Mouse (Mus musculus): ENCODE data around the gene Gsg1l. TPM values are rescaled to one million over a fixed set of nuclear protein-coding genes. Genes with fewer than 3 reads are reported as not detected.

Gene Gsg1l
- polyA plus RNA-seq, 1 experiment: not detected

DNA sequence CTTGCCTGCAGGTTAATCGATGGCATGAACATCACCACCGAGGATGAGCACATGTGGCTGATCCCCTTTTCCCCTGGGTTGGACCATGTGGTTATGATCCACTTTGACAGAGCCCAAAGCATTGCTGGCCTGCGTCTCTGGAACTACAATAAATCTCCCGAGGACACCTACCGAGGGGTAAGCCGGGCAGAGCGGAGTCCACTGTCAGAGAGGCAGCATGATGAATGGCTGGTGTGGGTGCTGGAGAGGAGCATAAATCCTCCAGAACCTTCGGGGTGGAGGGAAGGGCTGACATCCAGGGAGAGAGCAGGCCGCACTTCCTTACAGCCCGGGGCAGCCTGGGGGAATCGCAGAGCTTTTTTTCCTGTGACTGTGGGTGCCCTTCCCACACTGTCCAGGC lies 217.0 kb downstream of the Gsg1l start:
- TF ChIP-seq POLR2A (IDR thresholded peaks at IDR 0.05; ENCODE audit: borderline replicate concordance, low read depth, low read length): no peak
- no peak for TF ChIP-seq CTCF (IDR thresholded peaks at IDR 0.05; ENCODE audit: low read depth, low read length)
- Histone ChIP-seq H3K4me3 (ENCODE audit: insufficient read depth, low read length) (no peak overlapping the region), H3K27ac (ENCODE audit: insufficient read depth, low read depth, low read length) (no peak overlapping the region), H3K4me1 (ENCODE audit: control insufficient read depth, insufficient read depth, low read length) (no peaks in the 10 kb centered on the region)

DNA sequence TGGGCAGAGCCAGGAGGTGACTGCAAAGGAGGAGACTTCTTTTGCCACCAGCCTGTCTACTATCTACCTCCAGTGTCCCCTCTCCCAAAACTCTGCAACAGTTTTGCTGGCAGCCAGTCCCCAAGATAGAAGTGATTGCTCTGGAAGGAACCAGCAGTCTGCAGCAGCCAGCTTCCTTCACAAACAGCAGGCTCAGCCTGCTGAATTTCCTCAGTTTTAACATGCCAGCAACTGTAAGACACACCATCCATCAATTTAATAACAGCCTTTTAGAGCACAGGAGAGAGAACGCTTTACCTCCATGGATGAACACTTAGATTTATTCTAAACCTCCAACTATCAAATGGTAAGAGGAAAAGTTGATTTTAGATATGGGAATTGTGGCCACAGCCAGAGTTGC lies 218.2 kb downstream of the Gsg1l start:
- TF ChIP-seq CTCF (IDR thresholded peaks at IDR 0.05; ENCODE audit: low read depth, low read length): no peak
- no peak for TF ChIP-seq POLR2A (IDR thresholded peaks at IDR 0.05; ENCODE audit: borderline replicate concordance, low read depth, low read length)
- Histone ChIP-seq H3K27ac (ENCODE audit: insufficient read depth, low read depth, low read length) (no peak overlapping the region), H3K4me1 (ENCODE audit: control insufficient read depth, insufficient read depth, low read length) (no peaks in the 10 kb centered on the region), H3K4me3 (ENCODE audit: insufficient read depth, low read length) (no peak overlapping the region)

- peaks cover under 1% of the 10 kb centered on the region for H3K4me1 ChIP-seq (ENCODE audit: control insufficient read depth, insufficient read depth, low read length)
- no peak overlapping the region for H3K27ac ChIP-seq (ENCODE audit: insufficient read depth, low read depth, low read length)
- no peak for TF ChIP-seq POLR2A (IDR thresholded peaks at IDR 0.05; ENCODE audit: borderline replicate concordance, low read depth, low read length)
- TF ChIP-seq CTCF (IDR thresholded peaks at IDR 0.05; ENCODE audit: low read depth, low read length): no peak
- no peak overlapping the region for H3K4me3 ChIP-seq (ENCODE audit: insufficient read depth, low read length)
Observed at GRCm38 (mm10) chr7:125860421-125860820, 221.8 kb downstream of the Gsg1l start.

DNA sequence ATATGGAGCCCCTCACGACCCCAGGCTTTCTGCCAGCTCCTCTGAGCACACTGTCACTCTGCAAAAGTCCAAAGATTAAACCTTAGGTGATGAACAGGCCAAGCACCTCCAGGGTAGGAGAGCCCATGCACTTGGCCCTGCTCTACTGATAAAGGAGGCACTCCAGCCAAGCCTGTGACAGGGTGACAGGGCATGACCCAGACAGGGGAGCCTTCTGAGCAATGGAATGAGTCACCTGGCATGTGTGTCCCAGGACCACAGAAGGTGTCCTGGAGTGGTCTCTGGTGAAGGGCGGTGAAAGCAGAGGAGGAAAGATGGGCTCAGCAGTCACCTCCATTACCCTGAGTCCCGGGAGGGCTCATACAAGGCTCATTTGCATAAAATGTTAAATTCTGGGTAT lies 222.6 kb downstream of the Gsg1l start:
- TF ChIP-seq POLR2A (IDR thresholded peaks at IDR 0.05; ENCODE audit: borderline replicate concordance, low read depth, low read length) (no peak), CTCF (IDR thresholded peaks at IDR 0.05; ENCODE audit: low read depth, low read length) (no peak)
- H3K4me3 ChIP-seq (ENCODE audit: insufficient read depth, low read length): no peak overlapping the region
- no peak overlapping the region for H3K27ac ChIP-seq (ENCODE audit: insufficient read depth, low read depth, low read length)
- H3K4me1 ChIP-seq (ENCODE audit: control insufficient read depth, insufficient read depth, low read length): peaks cover 9% of the 10 kb centered on the region

GRCm38 (mm10) chr7:125847528-125847866 lies 234.7 kb downstream of the Gsg1l start:
- Histone ChIP-seq H3K27ac (ENCODE audit: insufficient read depth, low read depth, low read length) (no peak overlapping the region), H3K4me1 (ENCODE audit: control insufficient read depth, insufficient read depth, low read length) (peaks cover 6% of the 10 kb centered on the region), H3K4me3 (ENCODE audit: insufficient read depth, low read length) (no peak overlapping the region)
- TF ChIP-seq CTCF (IDR thresholded peaks at IDR 0.05; ENCODE audit: low read depth, low read length) (no peak), POLR2A (IDR thresholded peaks at IDR 0.05; ENCODE audit: borderline replicate concordance, low read depth, low read length) (no peak)

DNA sequence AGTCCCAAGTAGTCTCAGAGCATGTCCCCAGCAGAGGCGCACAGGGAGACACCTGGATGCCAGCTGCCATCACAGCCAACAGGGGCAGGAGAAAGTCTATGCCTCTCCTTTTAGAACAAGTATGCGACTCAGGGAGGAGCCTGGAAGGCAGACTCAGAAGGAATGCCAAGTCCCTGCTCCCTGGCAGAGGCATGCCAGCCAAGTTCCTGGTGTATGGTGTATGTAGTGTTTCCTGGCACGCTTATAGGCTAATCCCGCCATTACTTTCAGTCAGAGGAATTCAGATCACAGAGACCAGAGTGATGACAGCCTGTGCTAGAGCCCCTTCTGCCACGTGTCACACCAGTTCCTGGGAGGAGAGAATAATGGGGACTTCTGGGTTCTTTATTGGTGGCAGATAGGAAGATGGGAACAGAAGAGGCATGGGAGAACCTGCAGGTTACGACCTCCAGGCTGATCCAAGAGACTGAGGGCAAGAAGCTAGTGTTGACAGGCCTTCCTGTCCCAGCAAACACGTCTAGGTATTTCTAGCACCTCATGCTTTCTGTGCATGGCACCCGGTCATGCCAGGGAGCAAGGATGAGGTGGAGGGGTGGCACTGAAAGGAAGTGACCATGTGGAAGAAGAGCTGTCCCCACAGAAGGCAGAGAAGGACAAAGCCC lies 235.2 kb downstream of the Gsg1l start:
- TF ChIP-seq POLR2A (IDR thresholded peaks at IDR 0.05; ENCODE audit: borderline replicate concordance, low read depth, low read length) (no peak), CTCF (IDR thresholded peaks at IDR 0.05; ENCODE audit: low read depth, low read length) (no peak)
- H3K4me1 ChIP-seq (ENCODE audit: control insufficient read depth, insufficient read depth, low read length): peaks cover 6% of the 10 kb centered on the region
- no peak overlapping the region for H3K4me3 ChIP-seq (ENCODE audit: insufficient read depth, low read length)
- H3K27ac ChIP-seq (ENCODE audit: insufficient read depth, low read depth, low read length): no peak overlapping the region

DNA sequence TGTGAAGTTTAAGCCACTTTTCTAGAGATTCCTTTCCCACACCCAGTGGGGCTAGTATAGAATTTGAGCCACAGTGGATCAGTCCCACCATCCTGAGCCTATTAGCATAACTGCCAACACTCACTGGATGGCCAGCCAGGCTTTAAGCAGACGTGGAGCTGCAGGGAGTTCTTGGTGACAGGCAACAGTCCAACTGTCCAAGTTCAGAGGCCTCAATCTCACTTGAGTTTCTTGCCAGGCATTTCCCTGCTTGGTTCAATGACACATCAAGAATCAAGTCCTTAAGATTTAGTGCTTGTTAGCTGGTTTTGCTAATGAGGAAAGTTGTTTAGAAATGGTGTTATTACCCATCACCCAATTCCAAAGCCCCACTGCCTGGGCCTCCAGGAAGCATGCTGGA lies 236.6 kb downstream of the Gsg1l start:
- H3K4me3 ChIP-seq (ENCODE audit: insufficient read depth, low read length): no peak overlapping the region
- TF ChIP-seq POLR2A (IDR thresholded peaks at IDR 0.05; ENCODE audit: borderline replicate concordance, low read depth, low read length) (no peak), CTCF (IDR thresholded peaks at IDR 0.05; ENCODE audit: low read depth, low read length) (no peak)
- H3K27ac ChIP-seq (ENCODE audit: insufficient read depth, low read depth, low read length): no peak overlapping the region
- H3K4me1 ChIP-seq (ENCODE audit: control insufficient read depth, insufficient read depth, low read length): peaks cover 6% of the 10 kb centered on the region

DNA sequence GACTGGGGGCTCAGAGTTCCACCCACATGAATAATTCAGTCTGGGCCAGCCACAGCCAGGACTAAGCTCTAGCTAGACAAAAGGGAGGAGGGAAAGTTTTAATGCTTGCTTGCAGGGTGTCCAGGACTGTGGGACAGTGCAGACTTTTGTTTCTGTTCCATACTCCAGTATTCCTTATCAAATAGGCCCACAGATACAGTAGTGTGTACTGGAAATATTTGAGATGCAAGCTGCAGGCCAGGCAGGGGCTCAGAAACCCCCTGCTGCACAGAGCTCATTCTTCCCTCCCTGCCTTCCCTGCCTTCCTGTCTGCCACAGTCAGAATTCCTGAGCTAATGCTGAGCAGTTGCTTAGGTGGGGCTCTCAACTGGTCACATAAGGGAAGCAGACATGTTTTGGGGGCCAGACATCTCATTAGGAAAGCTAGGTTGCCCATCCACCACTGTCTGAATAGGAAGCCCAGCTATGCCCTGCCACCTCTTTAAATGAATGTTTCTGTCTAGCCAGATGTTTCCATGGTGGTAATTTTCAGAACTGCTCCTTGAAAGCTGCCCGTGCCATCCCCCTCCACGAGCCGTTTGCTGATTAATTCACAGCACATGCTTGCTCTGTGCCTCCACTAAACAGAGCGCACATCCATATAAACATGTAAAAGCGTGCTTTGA lies 244.0 kb downstream of the Gsg1l start:
- Histone ChIP-seq H3K4me3 (ENCODE audit: insufficient read depth, low read length) (no peak overlapping the region), H3K27ac (ENCODE audit: insufficient read depth, low read depth, low read length) (no peak overlapping the region), H3K4me1 (ENCODE audit: control insufficient read depth, insufficient read depth, low read length) (peaks cover 6% of the 10 kb centered on the region; the same call in 1 of the 2 replicates)
- TF ChIP-seq CTCF (IDR thresholded peaks at IDR 0.05; ENCODE audit: low read depth, low read length): no peak
- no peak for TF ChIP-seq POLR2A (IDR thresholded peaks at IDR 0.05; ENCODE audit: borderline replicate concordance, low read depth, low read length)

DNA sequence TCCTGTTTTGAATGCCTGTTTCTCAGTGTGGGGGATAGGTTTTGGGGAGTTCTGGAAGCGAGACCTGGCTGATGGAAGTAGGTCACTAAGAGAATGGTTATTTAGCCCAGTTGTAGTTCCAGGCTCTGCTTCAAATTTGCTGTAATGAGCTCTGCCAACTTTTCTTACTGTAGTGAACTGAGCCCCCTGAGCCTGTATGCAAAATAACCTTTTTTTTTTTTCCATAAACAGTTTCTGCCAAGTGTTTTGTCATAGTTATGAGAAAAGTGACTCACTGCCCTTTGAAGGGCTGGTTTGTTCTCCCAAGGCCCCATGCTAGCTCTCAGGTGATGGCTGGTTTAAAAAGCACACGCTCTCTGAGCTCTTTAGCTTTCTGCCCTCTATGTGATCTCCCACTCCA lies 248.7 kb downstream of the Gsg1l start:
- no peak overlapping the region for H3K4me3 ChIP-seq (ENCODE audit: insufficient read depth, low read length)
- no peak overlapping the region for H3K27ac ChIP-seq (ENCODE audit: insufficient read depth, low read depth, low read length)
- TF ChIP-seq CTCF (IDR thresholded peaks at IDR 0.05; ENCODE audit: low read depth, low read length) (no peak), POLR2A (IDR thresholded peaks at IDR 0.05; ENCODE audit: borderline replicate concordance, low read depth, low read length) (no peak)
- peaks cover 6% of the 10 kb centered on the region; the same call in 1 of the 2 replicates for H3K4me1 ChIP-seq (ENCODE audit: control insufficient read depth, insufficient read depth, low read length)

- Histone ChIP-seq H3K27ac (ENCODE audit: insufficient read depth, low read depth, low read length) (no peak overlapping the region), H3K4me3 (ENCODE audit: insufficient read depth, low read length) (no peak overlapping the region), H3K4me1 (ENCODE audit: control insufficient read depth, insufficient read depth, low read length) (peaks cover 6% of the 10 kb centered on the region; the same call in 1 of the 2 replicates)
- TF ChIP-seq POLR2A (IDR thresholded peaks at IDR 0.05; ENCODE audit: borderline replicate concordance, low read depth, low read length) (no peak), CTCF (IDR thresholded peaks at IDR 0.05; ENCODE audit: low read depth, low read length) (no peak)
Observed at GRCm38 (mm10) chr7:125832767-125833166, 249.4 kb downstream of the Gsg1l start.

Measured in bone marrow macrophage, adult 2 months (primary cell).